Mouse (Mus musculus): ENCODE data around the gene Srebf2. TPM values are rescaled to one million over a fixed set of nuclear protein-coding genes. Genes with fewer than 3 reads are reported as not detected.

The Srebf2 gene
- polyA plus RNA-seq, 1 experiment: 25.3 TPM

GRCm38 (mm10) chr15:82203611-82204351, 56.8 kb downstream of the Srebf2 start:
- Histone ChIP-seq H3K27ac (replicated peaks; ENCODE audit: low read depth, low read length) (no peak overlapping the region), H3K4me3 (ENCODE audit: insufficient read depth, low read depth, low read length) (no peak overlapping the region), H3K4me1 (ENCODE audit: control insufficient read depth, insufficient read depth, insufficient read length, low read length) (no peaks in the 10 kb centered on the region)

GRCm38 (mm10) chr15:82204680-82205371, 57.8 kb downstream of the Srebf2 start:
- Histone ChIP-seq H3K4me3 (ENCODE audit: insufficient read depth, low read depth, low read length) (no peak overlapping the region), H3K27ac (replicated peaks; ENCODE audit: low read depth, low read length) (no peak overlapping the region), H3K4me1 (ENCODE audit: control insufficient read depth, insufficient read depth, insufficient read length, low read length) (no peaks in the 10 kb centered on the region)

- Histone ChIP-seq H3K27ac (replicated peaks; ENCODE audit: low read depth, low read length) (no peak overlapping the region), H3K4me1 (ENCODE audit: control insufficient read depth, insufficient read depth, insufficient read length, low read length) (no peaks in the 10 kb centered on the region), H3K4me3 (ENCODE audit: insufficient read depth, low read depth, low read length) (no peak overlapping the region)
These were observed 59.6 kb downstream of the Srebf2 start for GRCm38 (mm10) chr15:82206365-82207104.

- Histone ChIP-seq H3K4me3 (ENCODE audit: insufficient read depth, low read depth, low read length) (no peak overlapping the region), H3K27ac (replicated peaks; ENCODE audit: low read depth, low read length) (no peak overlapping the region), H3K4me1 (ENCODE audit: control insufficient read depth, insufficient read depth, insufficient read length, low read length) (no peaks in the 10 kb centered on the region)
These were observed 60.1 kb downstream of the Srebf2 start for GRCm38 (mm10) chr15:82207105-82207459.

GRCm38 (mm10) chr15:82207504-82208219, 60.7 kb downstream of the Srebf2 start:
- H3K4me3 ChIP-seq (ENCODE audit: insufficient read depth, low read depth, low read length): no peak overlapping the region
- no peak overlapping the region for H3K27ac ChIP-seq (replicated peaks; ENCODE audit: low read depth, low read length)
- H3K4me1 ChIP-seq (ENCODE audit: control insufficient read depth, insufficient read depth, insufficient read length, low read length): no peaks in the 10 kb centered on the region

GRCm38 (mm10) chr15:82208307-82208706, 61.3 kb downstream of the Srebf2 start:
- Histone ChIP-seq H3K4me3 (ENCODE audit: insufficient read depth, low read depth, low read length) (no peak overlapping the region), H3K27ac (replicated peaks; ENCODE audit: low read depth, low read length) (no peak overlapping the region), H3K4me1 (ENCODE audit: control insufficient read depth, insufficient read depth, insufficient read length, low read length) (no peaks in the 10 kb centered on the region)

GRCm38 (mm10) chr15:82209295-82210050, 62.5 kb downstream of the Srebf2 start:
- Histone ChIP-seq H3K27ac (replicated peaks; ENCODE audit: low read depth, low read length) (no peak overlapping the region), H3K4me1 (ENCODE audit: control insufficient read depth, insufficient read depth, insufficient read length, low read length) (no peaks in the 10 kb centered on the region), H3K4me3 (ENCODE audit: insufficient read depth, low read depth, low read length) (no peak overlapping the region)

- Histone ChIP-seq H3K27ac (replicated peaks; ENCODE audit: low read depth, low read length) (no peak overlapping the region), H3K4me1 (ENCODE audit: control insufficient read depth, insufficient read depth, insufficient read length, low read length) (no peaks in the 10 kb centered on the region), H3K4me3 (ENCODE audit: insufficient read depth, low read depth, low read length) (no peak overlapping the region)
These were observed 63.8 kb downstream of the Srebf2 start for GRCm38 (mm10) chr15:82210801-82211200.

- Histone ChIP-seq H3K27ac (replicated peaks; ENCODE audit: low read depth, low read length) (no peak overlapping the region), H3K4me3 (ENCODE audit: insufficient read depth, low read depth, low read length) (0 out of 2 replicates have a peak overlapping the region, but pooled peaks have one; percentile 10), H3K4me1 (ENCODE audit: control insufficient read depth, insufficient read depth, insufficient read length, low read length) (no peaks in the 10 kb centered on the region)
These were observed 64.3 kb downstream of the Srebf2 start for GRCm38 (mm10) chr15:82211281-82211680.

GRCm38 (mm10) chr15:82211911-82212751, 65.2 kb downstream of the Srebf2 start:
- Histone ChIP-seq H3K4me3 (ENCODE audit: insufficient read depth, low read depth, low read length) (peak overlapping the region; percentile 48), H3K27ac (replicated peaks; ENCODE audit: low read depth, low read length) (no peak overlapping the region), H3K4me1 (ENCODE audit: control insufficient read depth, insufficient read depth, insufficient read length, low read length) (no peaks in the 10 kb centered on the region)

- H3K4me3 ChIP-seq (ENCODE audit: insufficient read depth, low read depth, low read length): peak within 1 kb of the TSS; percentile 48
- H3K27ac ChIP-seq (replicated peaks; ENCODE audit: low read depth, low read length): no peak within 1 kb of the TSS
- H3K4me1 ChIP-seq (ENCODE audit: control insufficient read depth, insufficient read depth, insufficient read length, low read length): no peaks in the 10 kb centered on the region
These were observed 65.7 kb downstream of the Srebf2 start, which contains the start of gene Shisa8 for GRCm38 (mm10) chr15:82212752-82213063. TSS of gene Shisa8 (minus strand) at chr15:82212815.

- Histone ChIP-seq H3K27ac (replicated peaks; ENCODE audit: low read depth, low read length) (no peak overlapping the region), H3K4me3 (ENCODE audit: insufficient read depth, low read depth, low read length) (no peak overlapping the region), H3K4me1 (ENCODE audit: control insufficient read depth, insufficient read depth, insufficient read length, low read length) (no peaks in the 10 kb centered on the region)
These were observed 66.2 kb downstream of the Srebf2 start for GRCm38 (mm10) chr15:82213222-82213621.

- no peaks in the 10 kb centered on the region for H3K4me1 ChIP-seq (ENCODE audit: control insufficient read depth, insufficient read depth, insufficient read length, low read length)
- no peak overlapping the region for H3K4me3 ChIP-seq (ENCODE audit: insufficient read depth, low read depth, low read length)
- no peak overlapping the region for H3K27ac ChIP-seq (replicated peaks; ENCODE audit: low read depth, low read length)
These were observed 68.5 kb downstream of the Srebf2 start for GRCm38 (mm10) chr15:82215332-82216046.

Data from brown adipose tissue, adult 24 weeks (tissue).